Mouse (Mus musculus) CH12.LX (cell line): ENCODE measurements at regions not wholly inside any gene's neighbourhood (a gene's known extent, or its start where the extent isn't known, plus 50 kb on each side); places are given as distances from the start of the nearest gene placed in this dataset.

Experiments used
- DNase-seq: peaks from one replicate; pipeline ENCODE4 v3.0.0-alpha.2; 2013; ENCODE audit errors: extremely low read depth
- H3K27ac ChIP-seq: 2 replicates; pipeline ENCODE4 v1.5.1; 2012; ENCODE audit warnings: low read depth, mild to moderate bottlenecking, control low read depth, moderate library complexity; ENCODE audit not compliant: insufficient read depth
- H3K27me3 ChIP-seq: replicated peaks from 2 replicates; pipeline ENCODE3; 2012; ENCODE audit warnings: inconsistent platforms
- H3K36me3 ChIP-seq, 2 experiments: replicated peaks in 1 of 2; 2 replicates each; pipeline versions ENCODE3 to v1.6.1; 2012; ENCODE audit warnings: inconsistent platforms in 1 of 2, low read length in 1 of 2, mild to moderate bottlenecking in 1 of 2, mixed read lengths in 1 of 2, moderate library complexity in 1 of 2; ENCODE audit not compliant: control insufficient read depth in 1 of 2, insufficient read depth in 1 of 2
- H3K4me1 ChIP-seq, 2 experiments: 2 replicates each; pipeline ENCODE4 v1.6.1; 2012; ENCODE audit warnings: inconsistent platforms in 1 of 2, moderate library complexity in 1 of 2; ENCODE audit not compliant: insufficient read depth in 2 of 2, control insufficient read depth in 1 of 2
- H3K4me2 ChIP-seq: 2 replicates; pipeline ENCODE4 v1.6.1; 2012; ENCODE audit warnings: low read depth, mild to moderate bottlenecking, control low read depth; ENCODE audit not compliant: poor library complexity, insufficient read depth, severe bottlenecking
- H3K4me3 ChIP-seq, 3 experiments: fragments of 150-350 bp in 1 of 3; sonication (generic) in 1 of 3; replicated peaks in 1 of 3; 2 replicates each; pipeline versions ENCODE3 to v1.5.1; 2011 to 2012; ENCODE audit warnings: low read depth in 2 of 3, low read length in 2 of 3, mild to moderate bottlenecking in 2 of 3, moderate library complexity in 2 of 3, control low read depth in 1 of 3, improper control_type of control experiment in 1 of 3, inconsistent platforms in 1 of 3, mixed read lengths in 1 of 3; ENCODE audit not compliant: poor library complexity in 1 of 3
- H3K79me2 ChIP-seq: replicated peaks from 2 replicates; pipeline ENCODE4 v1.6.1; 2012; ENCODE audit warnings: mild to moderate bottlenecking, moderate library complexity; ENCODE audit not compliant: control insufficient read depth, poor library complexity, insufficient read depth, severe bottlenecking; ENCODE audit errors: extremely low read depth
- H3K9ac ChIP-seq: 2 replicates; pipeline ENCODE4 v1.6.1; 2012; ENCODE audit warnings: low read depth, mild to moderate bottlenecking, control low read depth, moderate library complexity; ENCODE audit not compliant: insufficient read depth
- H3K9me3 ChIP-seq: replicated peaks from 2 replicates; pipeline ENCODE3; 2012; ENCODE audit warnings: low read length, inconsistent platforms, mixed read lengths
- BHLHE40 ChIP-seq: IDR thresholded peaks from 2 replicates; pipeline ENCODE4 v1.6.1; 2011; ENCODE audit warnings: mild to moderate bottlenecking, low read depth, low read length, improper control_type of control experiment
- CHD2 ChIP-seq: IDR thresholded peaks from 2 replicates; pipeline ENCODE4 v1.6.1; 2011; ENCODE audit warnings: low read length, improper control_type of control experiment
- CTCF ChIP-seq, 2 experiments: IDR thresholded peaks in 1 of 2; conservative IDR thresholded peaks in 1 of 2; 2 replicates each; pipeline ENCODE4 v1.5.1; 2011 to 2012; ENCODE audit warnings: low read depth in 2 of 2, low read length in 2 of 2, improper control_type of control experiment in 1 of 2, inconsistent platforms in 1 of 2, mild to moderate bottlenecking in 1 of 2, moderate library complexity in 1 of 2
- EP300 ChIP-seq: IDR thresholded peaks from 2 replicates; pipeline ENCODE4 v1.6.1; 2011; ENCODE audit warnings: low read length, improper control_type of control experiment
- ETS1 ChIP-seq: conservative IDR thresholded peaks from 2 replicates; pipeline ENCODE4 v1.6.1; 2012; ENCODE audit warnings: low read depth, mild to moderate bottlenecking, inconsistent platforms, low read length, improper control_type of control experiment, moderate library complexity
- HCFC1 ChIP-seq: IDR thresholded peaks from 2 replicates; pipeline ENCODE4 v1.6.1; 2012; ENCODE audit warnings: low read depth, mild to moderate bottlenecking, inconsistent platforms, low read length, improper control_type of control experiment
- IRF4 ChIP-seq: IDR thresholded peaks from 2 replicates; pipeline ENCODE4 v1.6.1; 2014; ENCODE audit warnings: low read depth, mild to moderate bottlenecking, inconsistent platforms, low read length, improper control_type of control experiment
- MAFK ChIP-seq: IDR thresholded peaks from 2 replicates; pipeline ENCODE4 v1.6.1; 2011; ENCODE audit warnings: low read length, improper control_type of control experiment; ENCODE audit not compliant: insufficient replicate concordance
- MAX ChIP-seq: IDR thresholded peaks from 2 replicates; pipeline ENCODE4 v1.6.1; 2011; ENCODE audit warnings: low read length, improper control_type of control experiment
- MAZ ChIP-seq: IDR thresholded peaks from 2 replicates; pipeline ENCODE4 v1.6.1; 2012; ENCODE audit warnings: low read depth, mild to moderate bottlenecking, inconsistent platforms, low read length, improper control_type of control experiment, moderate library complexity
- MEF2A ChIP-seq: IDR thresholded peaks from 2 replicates; pipeline ENCODE4 v1.6.1; 2014; ENCODE audit warnings: low read depth, mild to moderate bottlenecking, inconsistent platforms, low read length, improper control_type of control experiment, borderline replicate concordance
- MXI1 ChIP-seq: IDR thresholded peaks from 2 replicates; pipeline ENCODE4 v1.6.1; 2011; ENCODE audit warnings: mild to moderate bottlenecking, low read depth, low read length, improper control_type of control experiment
- MYC ChIP-seq: IDR thresholded peaks from 2 replicates; pipeline ENCODE4 v1.6.1; 2011; ENCODE audit warnings: low read depth, mild to moderate bottlenecking, improper control_type of control experiment, low read length
- NRF1 ChIP-seq: IDR thresholded peaks from 2 replicates; pipeline ENCODE4 v1.6.1; 2014; ENCODE audit warnings: low read depth, mild to moderate bottlenecking, inconsistent platforms, low read length, improper control_type of control experiment, moderate library complexity
- POLR2A ChIP-seq: IDR thresholded peaks from 2 replicates; pipeline ENCODE4 v1.6.1; 2011; ENCODE audit warnings: low read depth, mild to moderate bottlenecking, improper control_type of control experiment, low read length
- POLR2AphosphoS2 ChIP-seq: IDR thresholded peaks from 2 replicates; pipeline ENCODE4 v1.6.1; 2011; ENCODE audit warnings: low read depth, low read length, improper control_type of control experiment
- RCOR1 ChIP-seq: conservative IDR thresholded peaks from 2 replicates; pipeline ENCODE4 v1.6.1; 2012; ENCODE audit warnings: low read depth, mild to moderate bottlenecking, inconsistent platforms, low read length, improper control_type of control experiment
- TBP ChIP-seq: conservative IDR thresholded peaks from 2 replicates; pipeline ENCODE4 v1.6.1; 2011; ENCODE audit warnings: low read depth, low read length, improper control_type of control experiment
- TCF12 ChIP-seq: IDR thresholded peaks from 2 replicates; pipeline ENCODE4 v1.6.1; 2014; ENCODE audit warnings: low read depth, mild to moderate bottlenecking, inconsistent platforms, low read length, improper control_type of control experiment
- UBTF ChIP-seq: IDR thresholded peaks from 2 replicates; pipeline ENCODE4 v1.6.1; 2012; ENCODE audit warnings: low read depth, mild to moderate bottlenecking, inconsistent platforms, low read length, improper control_type of control experiment, moderate library complexity
- ZC3H11A ChIP-seq: IDR thresholded peaks from 2 replicates; pipeline ENCODE4 v1.6.1; 2012; ENCODE audit warnings: low read depth, mild to moderate bottlenecking, inconsistent platforms, low read length, improper control_type of control experiment
- ZKSCAN1 ChIP-seq: IDR thresholded peaks from 2 replicates; pipeline ENCODE4 v1.6.1; 2012; ENCODE audit warnings: low read depth, inconsistent platforms, low read length, improper control_type of control experiment, borderline replicate concordance
- dilution Hi-C: fragments of 300-500 bp; cut with MboI; formaldehyde crosslinking; loops from 2 replicates; pipeline ENCODE4 v1.14.3; 2020; ENCODE audit warnings: low sequenced_read_pairs; ENCODE audit not compliant: extremely low pct_unique_long_range_greater_than_20kb, extremely low pct_ligation_motif_present
- in situ Hi-C: fragments of 300-500 bp; cut with MboI; formaldehyde crosslinking; loops from 3 replicates; pipeline ENCODE4 v1.14.3; 2019; ENCODE audit warnings: low sequenced_read_pairs, low pct_ligation_motif_present, low pct_unique_long_range_greater_than_20kb, mixed read lengths

- in situ Hi-C loops (no loop called here), dilution Hi-C loops (no loop called here)
- no peaks in the 10 kb centered on the region for H3K9me3 ChIP-seq
- no peaks in the 10 kb centered on the region for H3K79me2 ChIP-seq
- TF ChIP-seq ZC3H11A = no peak
- TF ChIP-seq MEF2A = no peak
- TF ChIP-seq POLR2A = no peak
- TF ChIP-seq POLR2AphosphoS2 = no peak
- no peak for TF ChIP-seq CTCF (conservative IDR thresholded peaks at IDR 0.05 in 1 of 2, IDR thresholded peaks at IDR 0.05 in 1 of 2; ENCODE audit: low read depth in 2 of 2, low read length in 2 of 2)
- TF ChIP-seq IRF4 = no peak
- TF ChIP-seq ETS1 = no peak
- no peak for TF ChIP-seq CHD2
- no peak for TF ChIP-seq MAFK
- TF ChIP-seq MYC = no peak
- no peak for TF ChIP-seq BHLHE40
- TF ChIP-seq RCOR1 = no peak
- TF ChIP-seq TCF12 = no peak
- TF ChIP-seq MAX = no peak
- no peak overlapping the region for H3K9ac ChIP-seq
- no peaks in the 10 kb centered on the region for H3K4me1 ChIP-seq
- H3K4me3 ChIP-seq = no peak overlapping the region
- no peaks in the 10 kb centered on the region for H3K27me3 ChIP-seq
- no peaks in the 10 kb centered on the region for H3K36me3 ChIP-seq
- H3K27ac ChIP-seq = no peak overlapping the region
- H3K4me2 ChIP-seq = no peak overlapping the region
- DNase-seq = no peak
Observed at GRCm38 (mm10) chr9:24868746-24869145, 94.6 kb upstream of the Tbx20 start.

DNA sequence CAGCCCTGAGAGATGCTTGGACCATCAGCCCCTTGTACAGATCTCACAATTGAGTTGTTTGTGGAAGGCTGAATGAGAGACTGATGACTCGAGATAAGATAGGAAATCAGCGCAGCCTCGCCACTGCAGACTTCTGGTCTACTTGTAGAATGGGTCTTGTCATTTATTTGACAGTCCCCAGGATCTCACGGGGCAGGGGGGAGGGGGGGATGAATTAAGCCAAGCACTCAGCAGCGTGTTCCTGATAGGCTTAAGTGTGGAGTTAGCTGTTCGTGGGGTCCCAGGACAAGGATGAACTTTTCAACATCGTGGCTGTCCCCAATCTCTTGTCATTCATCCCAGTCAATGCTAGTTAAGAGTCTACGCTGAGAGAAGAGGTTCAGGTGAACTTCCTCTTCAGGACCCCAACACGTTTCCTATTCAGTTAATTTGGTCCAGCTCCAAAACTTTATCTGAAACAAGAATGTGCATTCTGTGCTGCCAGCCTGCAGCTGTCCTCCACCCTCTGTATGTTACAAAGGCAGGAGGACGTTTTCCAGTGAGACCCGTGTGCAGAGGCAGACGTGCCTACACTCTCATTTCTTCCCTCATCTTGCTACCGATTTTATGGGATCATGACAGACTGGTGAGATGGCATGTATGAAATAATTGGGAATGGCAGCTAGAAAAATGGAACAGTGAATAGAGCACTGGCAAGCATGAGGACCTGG is 100.5 kb upstream of the Tbx20 start:
- Histone ChIP-seq H3K36me3 (no peaks in the 10 kb centered on the region), H3K27ac (no peak overlapping the region), H3K4me3 (no peak overlapping the region), H3K79me2 (no peaks in the 10 kb centered on the region), H3K9me3 (no peaks in the 10 kb centered on the region), H3K9ac (no peak overlapping the region), H3K27me3 (no peaks in the 10 kb centered on the region), H3K4me1 (peaks cover 0 to 9% of the 10 kb centered on the region in 2 experiments; a peak in 1 of 4 replicates), H3K4me2 (peak overlapping the region; percentile 32; the same call in 1 of the 2 replicates)
- in situ Hi-C loops = no loop called here
- dilution Hi-C loops = no loop called here
- DNase-seq = no peak
- TF ChIP-seq MAFK = no peak
- TF ChIP-seq POLR2A = no peak
- TF ChIP-seq HCFC1 = no peak
- no peak for TF ChIP-seq POLR2AphosphoS2
- no peak for TF ChIP-seq MXI1
- TF ChIP-seq TBP = no peak
- no peak for TF ChIP-seq EP300
- no peak for TF ChIP-seq ZKSCAN1
- TF ChIP-seq UBTF = no peak
- no peak for TF ChIP-seq MYC
- TF ChIP-seq MAZ = no peak
- TF ChIP-seq RCOR1 = no peak
- TF ChIP-seq NRF1 = no peak
